Mouse (Mus musculus): ENCODE data around the gene Phyhd1. TPM values are rescaled to one million over a fixed set of nuclear protein-coding genes. Genes with fewer than 3 reads are reported as not detected.
A peak's percentile ranks its signal among the peaks of the same experiment; 100 is the strongest.

Gene Phyhd1
- polyA plus RNA-seq, 1 experiment from 2014 or later, result 5.8 TPM

GRCm38 (mm10) chr2:30257699-30258460 is 8.1 kb upstream of the Phyhd1 start:
- no peaks in the 10 kb centered on the region for H3K4me1 ChIP-seq (replicated peaks; ENCODE audit: control insufficient read depth, insufficient read depth)
- no peak for DNase-seq (ENCODE audit: low spot score)
- H3K4me2 ChIP-seq (replicated peaks; ENCODE audit: low read depth), result no peak overlapping the region
- ATAC-seq (ENCODE audit: low FRiP score, low TSS enrichment), result no peak
- TF ChIP-seq CTCF (IDR thresholded peaks at IDR 0.05; ENCODE audit: low read depth) (no peak), EP300 (optimal IDR thresholded peaks at IDR 0.05) (no peak)
- WGBS, result 77% methylated on average over 7 of the region's 7 CpGs
- no peaks in the 10 kb centered on the region for H3K27me3 ChIP-seq (ENCODE audit: control insufficient read depth, insufficient read depth, low read length)
- no peak overlapping the region for H3K4me3 ChIP-seq (ENCODE audit: low read depth, low read length)
- H3K36me3 ChIP-seq (ENCODE audit: control insufficient read depth, insufficient read depth, low read length), result peaks cover 39% of the 10 kb centered on the region
- H3K9ac ChIP-seq (ENCODE audit: low read length), result no peak overlapping the region
- peak overlapping the region; percentile 49; the same call in 1 of the 2 replicates for H3K27ac ChIP-seq (replicated peaks)
- no peaks in the 10 kb centered on the region for H3K9me3 ChIP-seq (ENCODE audit: control insufficient read depth, low read length)

DNA sequence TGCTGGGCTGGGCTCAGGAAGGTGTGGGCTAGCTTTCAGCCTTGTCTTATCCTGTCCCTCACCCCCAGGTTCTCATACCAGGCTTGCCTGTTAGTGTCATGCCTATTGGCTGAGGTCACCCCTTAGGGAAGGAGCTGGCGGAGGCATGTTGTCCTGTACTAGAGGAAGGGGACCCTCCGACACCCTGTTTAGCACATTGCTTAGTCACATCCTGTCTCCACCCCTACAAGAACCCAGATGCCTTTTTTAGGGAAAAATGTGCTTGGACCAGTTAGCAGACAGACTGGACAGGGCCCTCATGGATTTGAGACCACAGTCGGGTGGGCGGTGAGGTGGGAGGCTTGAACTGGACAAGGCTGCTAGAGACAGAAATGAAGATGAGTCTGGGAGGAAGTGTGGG is 7.4 kb upstream of the Phyhd1 start:
- no peak overlapping the region for H3K4me3 ChIP-seq (ENCODE audit: low read depth, low read length)
- H3K9ac ChIP-seq (ENCODE audit: low read length), result no peak overlapping the region
- H3K9me3 ChIP-seq (ENCODE audit: control insufficient read depth, low read length), result no peaks in the 10 kb centered on the region
- peaks cover 3% of the 10 kb centered on the region; the same call in 1 of the 2 replicates for H3K4me1 ChIP-seq (replicated peaks; ENCODE audit: control insufficient read depth, insufficient read depth)
- H3K4me2 ChIP-seq (replicated peaks; ENCODE audit: low read depth), result no peak overlapping the region
- DNase-seq (ENCODE audit: low spot score) (no peak), ATAC-seq (ENCODE audit: low FRiP score, low TSS enrichment) (peak; percentile 45; the same call in 1 of the 2 replicates)
- 57% methylated on average over 4 of the region's 4 CpGs for WGBS
- TF ChIP-seq CTCF (IDR thresholded peaks at IDR 0.05; ENCODE audit: low read depth) (no peak), EP300 (optimal IDR thresholded peaks at IDR 0.05) (no peak)
- peaks cover 39% of the 10 kb centered on the region for H3K36me3 ChIP-seq (ENCODE audit: control insufficient read depth, insufficient read depth, low read length)
- H3K27me3 ChIP-seq (ENCODE audit: control insufficient read depth, insufficient read depth, low read length), result no peaks in the 10 kb centered on the region
- peak overlapping the region; percentile 49; the same call in 1 of the 2 replicates for H3K27ac ChIP-seq (replicated peaks)

GRCm38 (mm10) chr2:30259131-30260064 is 6.6 kb upstream of the Phyhd1 start:
- Histone ChIP-seq H3K36me3 (ENCODE audit: control insufficient read depth, insufficient read depth, low read length) (peaks cover 46% of the 10 kb centered on the region), H3K27ac (replicated peaks) (0 out of 2 replicates have a peak overlapping the region, but pooled peaks have one; percentile 24)
- WGBS, result 80% methylated on average over 15 of the region's 15 CpGs

GRCm38 (mm10) chr2:30261064-30261736 is 4.8 kb upstream of the Phyhd1 start:
- H3K9me3 ChIP-seq (ENCODE audit: control insufficient read depth, low read length), result no peaks in the 10 kb centered on the region
- H3K4me2 ChIP-seq (replicated peaks; ENCODE audit: low read depth), result no peak overlapping the region
- H3K27ac ChIP-seq (replicated peaks), result no peak overlapping the region
- H3K27me3 ChIP-seq (ENCODE audit: control insufficient read depth, insufficient read depth, low read length), result no peaks in the 10 kb centered on the region
- no peak overlapping the region for H3K4me3 ChIP-seq (ENCODE audit: low read depth, low read length)
- TF ChIP-seq CTCF (IDR thresholded peaks at IDR 0.05; ENCODE audit: low read depth) (peak; percentile 53), EP300 (optimal IDR thresholded peaks at IDR 0.05) (no peak)
- DNase-seq (ENCODE audit: low spot score) (no peak), ATAC-seq (ENCODE audit: low FRiP score, low TSS enrichment) (no peak)
- H3K9ac ChIP-seq (ENCODE audit: low read length), result no peak overlapping the region
- H3K36me3 ChIP-seq (ENCODE audit: control insufficient read depth, insufficient read depth, low read length), result peaks cover 35% of the 10 kb centered on the region
- WGBS, result 81% methylated on average over 4 of the region's 4 CpGs
- H3K4me1 ChIP-seq (replicated peaks; ENCODE audit: control insufficient read depth, insufficient read depth), result peaks cover 15% of the 10 kb centered on the region

More at GRCm38 (mm10) chr2:30259131-30260064, 6.6 kb upstream of the Phyhd1 start:
- no peak overlapping the region for H3K4me2 ChIP-seq (replicated peaks; ENCODE audit: low read depth)
- TF ChIP-seq EP300 (optimal IDR thresholded peaks at IDR 0.05), result no peak
- TF ChIP-seq CTCF (IDR thresholded peaks at IDR 0.05; ENCODE audit: low read depth), result no peak
- no peak overlapping the region for H3K4me3 ChIP-seq (ENCODE audit: low read depth, low read length)
- ATAC-seq (ENCODE audit: low FRiP score, low TSS enrichment) (no peak), DNase-seq (ENCODE audit: low spot score) (no peak)
- H3K4me1 ChIP-seq (replicated peaks; ENCODE audit: control insufficient read depth, insufficient read depth), result peaks cover 3% of the 10 kb centered on the region; the same call in 1 of the 2 replicates
- H3K9me3 ChIP-seq (ENCODE audit: control insufficient read depth, low read length), result no peaks in the 10 kb centered on the region
- no peak overlapping the region for H3K9ac ChIP-seq (ENCODE audit: low read length)
- H3K27me3 ChIP-seq (ENCODE audit: control insufficient read depth, insufficient read depth, low read length), result no peaks in the 10 kb centered on the region

GRCm38 (mm10) chr2:30261921-30262839 is 3.8 kb upstream of the Phyhd1 start:
- TF ChIP-seq CTCF (IDR thresholded peaks at IDR 0.05; ENCODE audit: low read depth) (no peak), EP300 (optimal IDR thresholded peaks at IDR 0.05) (no peak)
- Histone ChIP-seq H3K9me3 (ENCODE audit: control insufficient read depth, low read length) (no peaks in the 10 kb centered on the region), H3K4me2 (replicated peaks; ENCODE audit: low read depth) (no peak overlapping the region), H3K9ac (ENCODE audit: low read length) (no peak overlapping the region), H3K27ac (replicated peaks) (peak overlapping the region; percentile 61; the same call in 1 of the 2 replicates), H3K4me3 (ENCODE audit: low read depth, low read length) (no peak overlapping the region), H3K36me3 (ENCODE audit: control insufficient read depth, insufficient read depth, low read length) (peaks cover 25% of the 10 kb centered on the region), H3K4me1 (replicated peaks; ENCODE audit: control insufficient read depth, insufficient read depth) (peaks cover 18% of the 10 kb centered on the region), H3K27me3 (ENCODE audit: control insufficient read depth, insufficient read depth, low read length) (no peaks in the 10 kb centered on the region)
- ATAC-seq (ENCODE audit: low FRiP score, low TSS enrichment) (no peak), DNase-seq (ENCODE audit: low spot score) (no peak)
- 90% methylated on average over 18 of the region's 18 CpGs for WGBS
